Mouse (Mus musculus): ENCODE measurements at regions not wholly inside any gene's neighbourhood (a gene's known extent, or its start where the extent isn't known, plus 50 kb on each side); places are given as distances from the start of the nearest gene placed in this dataset.

GRCm38 (mm10) chr6:127379511-127379910 is 67.1 kb upstream of the Parp11 start:
- peak; percentile 52 for DNase-seq (ENCODE audit: low read depth, low spot score)

- no peak for DNase-seq (ENCODE audit: low read depth, low spot score)
Observed at GRCm38 (mm10) chr6:127381148-127381888, 65.3 kb upstream of the Parp11 start.

- no peak for DNase-seq (ENCODE audit: low read depth, low spot score)
Observed at GRCm38 (mm10) chr6:127391258-127392011, 55.2 kb upstream of the Parp11 start.

- DNase-seq (ENCODE audit: low read depth, low spot score) = no peak
Observed at GRCm38 (mm10) chr6:127392012-127392798, 54.4 kb upstream of the Parp11 start.

- DNase-seq (ENCODE audit: low read depth, low spot score) = no peak
Observed at GRCm38 (mm10) chr6:127392799-127393172, 53.9 kb upstream of the Parp11 start.

- no peak for DNase-seq (ENCODE audit: low read depth, low spot score)
Observed at GRCm38 (mm10) chr6:127393907-127394600, 52.6 kb upstream of the Parp11 start.
